Mouse (Mus musculus): ENCODE measurements at regions not wholly inside any gene's neighbourhood (a gene's known extent, or its start where the extent isn't known, plus 50 kb on each side); places are given as distances from the start of the nearest gene placed in this dataset.

GRCm38 (mm10) chr8:49223841-49224420, 380.2 kb upstream of the Tenm3 start:
- TF ChIP-seq POLR2A (IDR thresholded peaks at IDR 0.05; ENCODE audit: borderline replicate concordance, extremely low read depth, insufficient read depth, insufficient read length, poor library complexity, severe bottlenecking) (no peak), CTCF (IDR thresholded peaks at IDR 0.05; ENCODE audit: borderline replicate concordance, extremely low read depth, insufficient read depth, insufficient read length) (no peak)
